Comparison of ENCODE assay signal across 31 mouse cellular contexts in the genomic region with DNA sequence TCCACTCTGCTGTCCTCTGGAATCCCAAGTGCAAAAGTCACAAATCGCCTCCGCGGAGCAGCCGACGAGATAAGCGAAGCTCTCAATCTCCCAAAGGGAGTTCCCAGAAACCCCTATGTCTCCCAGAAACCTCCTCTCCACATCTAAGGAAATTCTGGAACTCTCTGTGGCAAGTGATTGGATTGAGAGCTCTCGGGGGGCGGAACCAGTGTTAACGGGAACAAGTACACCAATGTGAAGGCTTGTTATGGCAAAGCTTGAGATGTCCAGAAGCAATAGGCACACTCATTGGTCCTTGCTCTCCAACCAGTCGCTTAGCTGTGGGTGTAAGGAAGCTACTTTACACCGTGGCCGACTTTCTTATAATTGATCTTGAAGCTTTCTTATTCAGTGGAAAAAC. TPM values are rescaled to one million over a fixed set of nuclear protein-coding genes. Genes with fewer than 3 reads are reported as not detected.
DNase-seq lines count a peak whose midpoint lies in the region; TF ChIP-seq lines count a peak whose summit lies in the region.
"Had no signal": no experiment of that assay in that cellular context is flagged by ENCODE, and none has a peak within 500 bp of the region (broad histone marks: within the 10 kb centered on the region; RNA-seq: fewer than 3 reads in every experiment).

No protein-coding gene starts in this region.

- no peak for TF ChIP-seq POLR2A in testis, adult 2 months (IDR thresholded peaks at IDR 0.05; ENCODE audit: control insufficient read depth, low read depth, low read length)

- no peaks in the 10 kb centered on the region for H3K36me3 ChIP-seq in testis, adult 2 months (ENCODE audit: control insufficient read depth, insufficient read depth, low read length)
- H3K36me3 ChIP-seq: embryonic facial prominence, embryonic 13.5 days; embryonic facial prominence, embryonic 15.5 days; forebrain, embryonic 10.5 days; forebrain, embryonic 12.5 days had no signal

- no peak for TF ChIP-seq CTCF in testis, adult 2 months (IDR thresholded peaks at IDR 0.05; ENCODE audit: control insufficient read depth, insufficient read depth, insufficient replicate concordance, low read depth, low read length)
- no peak for TF ChIP-seq CTCF in left cerebral cortex, adult 2 months (IDR thresholded peaks at IDR 0.05)

- peak overlapping the region; percentile 91 for H3K4me3 ChIP-seq in testis, adult 2 months (ENCODE audit: control insufficient read depth, low read depth, low read length)
- no peak overlapping the region for H3K4me3 ChIP-seq in left cerebral cortex, adult 2 months
- H3K4me3 ChIP-seq: embryonic facial prominence, embryonic 13.5 days; embryonic facial prominence, embryonic 15.5 days; erythroblast, embryonic 14.5 days; forebrain, embryonic 10.5 days; forebrain, embryonic 12.5 days had no signal

- no peaks in the 10 kb centered on the region for H3K27me3 ChIP-seq in testis, adult 2 months (ENCODE audit: control insufficient read depth, insufficient read depth, low read length)

- H3K4me1 ChIP-seq in testis, adult 2 months (ENCODE audit: control insufficient read depth, insufficient read depth, low read length) = peaks cover 4% of the 10 kb centered on the region; the same call in 1 of the 2 replicates
- H3K4me1 ChIP-seq: embryonic facial prominence, embryonic 13.5 days; embryonic facial prominence, embryonic 15.5 days; forebrain, embryonic 10.5 days; forebrain, embryonic 12.5 days had no signal

- DNase-seq in testis, postnatal 10 days (ENCODE audit: low spot score) = no peak
- DNase-seq in ES-CJ7 (ENCODE audit: low read depth, low spot score) = peak; percentile 39
- DNase-seq in R1 (ENCODE audit: low read depth, low spot score) = peak; percentile 91
- peak; percentile 72 for DNase-seq in testis, postnatal 14 days (ENCODE audit: low spot score)
- DNase-seq in left cerebral cortex, adult 2 months (ENCODE audit: extremely low spot score in 1 of 2, low spot score in 2 of 2) = no peak
- no peak for DNase-seq in B cell, adult 2 months
- no peak for DNase-seq in urinary bladder, postnatal 4 days (ENCODE audit: low spot score in 2 of 2)
- DNase-seq: adrenal gland, adult 2 months; adrenal gland, postnatal 10 days; adrenal gland, postnatal 25 days; cerebellum, adult 11 months; cerebellum, adult 18-20 months; cerebellum, adult 8-10 months; cerebellum, adult 9-11 months; cerebellum, postnatal 14 days; cerebellum, postnatal 36 days; embryo, embryonic 11 days had no signal

- intact Hi-C loops in left cerebral cortex, adult 2 months (cut with DNase I) = no loop called here

- peak overlapping the region; percentile 96 for H3K27ac ChIP-seq in testis, adult 2 months (ENCODE audit: control insufficient read depth, insufficient read depth, low read depth, low read length)
- no peak overlapping the region for H3K27ac ChIP-seq in left cerebral cortex, adult 2 months
- H3K27ac ChIP-seq: embryonic facial prominence, embryonic 13.5 days; embryonic facial prominence, embryonic 15.5 days; forebrain, embryonic 10.5 days; forebrain, embryonic 12.5 days had no signal

RNA-seq across cellular contexts. Expression of a gene that starts 3.1 kb away (rescaled TPM):
- polyA plus RNA-seq in testis, adult 2 months (2012; rRNA removed) = 0.93 and 1.6 TPM in 2 replicates
- under 1 TPM in 1 of 2 experiments, not detected in 1; 0.20 TPM for total RNA-seq in left cerebral cortex, adult 2 months (2021)
- total RNA-seq: adrenal gland, adult 2 months; adrenal gland, postnatal 10 days; adrenal gland, postnatal 25 days; adrenal gland, postnatal 4 days; common myeloid progenitor, adult 5-6 weeks had no signal
- polyA plus RNA-seq: C2C12; embryonic facial prominence, embryonic 11.5 days; embryonic facial prominence, embryonic 13.5 days; erythroblast, embryonic 14.5 days; forebrain, embryonic 10.5 days; forebrain, embryonic 12.5 days; forebrain, embryonic 14.5 days; forebrain, embryonic 16.5 days had no signal

RNA-seq across cellular contexts. Expression of a gene that starts 9.3 kb away (rescaled TPM):
- polyA plus RNA-seq in testis, adult 2 months (2012; rRNA removed) = 0.14 and 0.19 TPM in 2 replicates
- 1 to 10 TPM; 1.9 to 2.1 TPM for total RNA-seq in left cerebral cortex, adult 2 months (2021)
- total RNA-seq: common myeloid progenitor, adult 5-6 weeks; MEL had no signal
- polyA plus RNA-seq: erythroblast, embryonic 14.5 days had no signal

RNA-seq across cellular contexts. Expression of a gene that starts 33.5 kb away (rescaled TPM):
- not detected in 2 replicates for polyA plus RNA-seq in testis, adult 2 months (2012; rRNA removed)
- total RNA-seq in left cerebral cortex, adult 2 months (2021) = not detected
- total RNA-seq: adrenal gland, adult 2 months; adrenal gland, postnatal 10 days; adrenal gland, postnatal 25 days; adrenal gland, postnatal 4 days; common myeloid progenitor, adult 5-6 weeks; MEL had no signal
- polyA plus RNA-seq: C2C12; embryonic facial prominence, embryonic 11.5 days; erythroblast, embryonic 14.5 days; forebrain, embryonic 10.5 days; forebrain, embryonic 12.5 days; forebrain, embryonic 14.5 days; forebrain, embryonic 16.5 days; frontal cortex, adult 2 months had no signal

RNA-seq across cellular contexts. Expression of a gene that starts 57.2 kb away (rescaled TPM):
- polyA plus RNA-seq in testis, adult 2 months (2012; rRNA removed) = 26.9 and 34.0 TPM in 2 replicates
- total RNA-seq in left cerebral cortex, adult 2 months (2021) = 1 to 10 TPM; 7.9 to 9.2 TPM

RNA-seq across cellular contexts. Expression of a gene that starts 59.2 kb away (rescaled TPM):
- polyA plus RNA-seq in testis, adult 2 months (2012; rRNA removed) = 5.3 and 7.4 TPM in 2 replicates
- total RNA-seq in left cerebral cortex, adult 2 months (2021) = 10 to 100 TPM; 18.6 to 21.3 TPM

Comparison
In these comparisons a context has a peak if more than half of its experiments do, and no peak if none do; other contexts are left out.
1. DNase-seq: peak in ES-CJ7 (single experiment), R1 (single experiment) and testis, postnatal 14 days (single experiment); none in testis, postnatal 10 days (single experiment), left cerebral cortex, adult 2 months (0 of 2), B cell, adult 2 months (0 of 2) and urinary bladder, postnatal 4 days (0 of 2).